Mouse (Mus musculus): ENCODE results near the gene Ddi2. TPM values are rescaled to one million over a fixed set of nuclear protein-coding genes. Genes with fewer than 3 reads are reported as not detected.
A peak's percentile ranks its signal among the peaks of the same experiment; 100 is the strongest.

Gene Ddi2
- polyA plus RNA-seq, 1 experiment from 2014 or later = 33.8 TPM

GRCm38 (mm10) chr4:141713598-141714142, 9.5 kb downstream of the Ddi2 start:
- DNase-seq (ENCODE audit: low spot score) = no peak
- no peaks in the 10 kb centered on the region for H3K9me3 ChIP-seq (replicated peaks)
- no peak overlapping the region for H3K27ac ChIP-seq
- H3K27me3 ChIP-seq (ENCODE audit: low read depth, poor library complexity, severe bottlenecking) = no peaks in the 10 kb centered on the region
- WGBS = 67% methylated on average over 5 of the region's 5 CpGs
- H3K4me3 ChIP-seq = no peak overlapping the region
- peaks cover 75% of the 10 kb centered on the region for H3K36me3 ChIP-seq
- peaks cover 28% of the 10 kb centered on the region for H3K4me1 ChIP-seq

GRCm38 (mm10) chr4:141711250-141711649, 12.0 kb downstream of the Ddi2 start:
- Histone ChIP-seq H3K9me3 (replicated peaks) (no peaks in the 10 kb centered on the region), H3K36me3 (peaks cover 78% of the 10 kb centered on the region), H3K4me3 (no peak overlapping the region), H3K27ac (no peak overlapping the region), H3K27me3 (ENCODE audit: low read depth, poor library complexity, severe bottlenecking) (no peaks in the 10 kb centered on the region), H3K4me1 (peaks cover 28% of the 10 kb centered on the region)
- no peak for DNase-seq (ENCODE audit: low spot score)
- WGBS = 93% methylated on average over 1 of the region's 1 CpGs

- DNase-seq (ENCODE audit: low spot score) = no peak
- H3K27me3 ChIP-seq (ENCODE audit: low read depth, poor library complexity, severe bottlenecking) = no peaks in the 10 kb centered on the region
- H3K36me3 ChIP-seq = peaks cover 100% of the 10 kb centered on the region
- WGBS = 96% methylated on average over 2 of the region's 2 CpGs
- no peak overlapping the region for H3K4me3 ChIP-seq
- no peak overlapping the region for H3K27ac ChIP-seq
- H3K9me3 ChIP-seq (replicated peaks) = no peaks in the 10 kb centered on the region
- H3K4me1 ChIP-seq = peaks cover 6% of the 10 kb centered on the region
Measured at GRCm38 (mm10) chr4:141708971-141709370, 14.2 kb downstream of the Ddi2 start.

GRCm38 (mm10) chr4:141708005-141708404, 15.2 kb downstream of the Ddi2 start:
- no peak for DNase-seq (ENCODE audit: low spot score)
- Histone ChIP-seq H3K4me3 (no peak overlapping the region), H3K36me3 (peaks cover 100% of the 10 kb centered on the region), H3K9me3 (replicated peaks) (no peaks in the 10 kb centered on the region), H3K27me3 (ENCODE audit: low read depth, poor library complexity, severe bottlenecking) (no peaks in the 10 kb centered on the region), H3K27ac (no peak overlapping the region), H3K4me1 (no peaks in the 10 kb centered on the region)
- 93% methylated on average over 7 of the region's 7 CpGs for WGBS

- no peak for DNase-seq (ENCODE audit: low spot score)
- no peaks in the 10 kb centered on the region for H3K27me3 ChIP-seq (ENCODE audit: low read depth, poor library complexity, severe bottlenecking)
- H3K9me3 ChIP-seq (replicated peaks) = no peaks in the 10 kb centered on the region
- H3K27ac ChIP-seq = no peak overlapping the region
- no peak overlapping the region for H3K4me3 ChIP-seq
- peaks cover 100% of the 10 kb centered on the region for H3K36me3 ChIP-seq
- no peaks in the 10 kb centered on the region for H3K4me1 ChIP-seq
- WGBS = 98% methylated on average over 4 of the region's 4 CpGs
Measured at GRCm38 (mm10) chr4:141705331-141705730, 17.9 kb downstream of the Ddi2 start.

GRCm38 (mm10) chr4:141704625-141705024, 18.6 kb downstream of the Ddi2 start:
- no peaks in the 10 kb centered on the region for H3K27me3 ChIP-seq (ENCODE audit: low read depth, poor library complexity, severe bottlenecking)
- no peaks in the 10 kb centered on the region for H3K9me3 ChIP-seq (replicated peaks)
- no peak overlapping the region for H3K4me3 ChIP-seq
- H3K36me3 ChIP-seq = peaks cover 100% of the 10 kb centered on the region
- no peaks in the 10 kb centered on the region for H3K4me1 ChIP-seq
- no peak overlapping the region for H3K27ac ChIP-seq
- no peak for DNase-seq (ENCODE audit: low spot score)
- WGBS = 94% methylated on average over 2 of the region's 2 CpGs

GRCm38 (mm10) chr4:141694719-141695118, 28.5 kb downstream of the Ddi2 start:
- DNase-seq (ENCODE audit: low spot score) = no peak
- Histone ChIP-seq H3K36me3 (peaks cover 100% of the 10 kb centered on the region), H3K4me1 (no peaks in the 10 kb centered on the region), H3K27me3 (ENCODE audit: low read depth, poor library complexity, severe bottlenecking) (no peaks in the 10 kb centered on the region), H3K9me3 (replicated peaks) (no peaks in the 10 kb centered on the region), H3K27ac (no peak overlapping the region), H3K4me3 (no peak overlapping the region)
- WGBS = 96% methylated on average over 8 of the region's 8 CpGs

GRCm38 (mm10) chr4:141688505-141688904, 34.7 kb downstream of the Ddi2 start:
- H3K27me3 ChIP-seq (ENCODE audit: low read depth, poor library complexity, severe bottlenecking) = no peaks in the 10 kb centered on the region
- H3K9me3 ChIP-seq (replicated peaks) = no peaks in the 10 kb centered on the region
- H3K27ac ChIP-seq = no peak overlapping the region
- H3K36me3 ChIP-seq = peaks cover 93% of the 10 kb centered on the region
- no peak overlapping the region for H3K4me3 ChIP-seq
- DNase-seq (ENCODE audit: low spot score) = no peak
- H3K4me1 ChIP-seq = no peaks in the 10 kb centered on the region
- 95% methylated on average over 8 of the region's 8 CpGs for WGBS

- H3K36me3 ChIP-seq = peaks cover 90% of the 10 kb centered on the region
Measured at GRCm38 (mm10) chr4:141686525-141686924, 36.7 kb downstream of the Ddi2 start.

GRCm38 (mm10) chr4:141686093-141686492, 37.1 kb downstream of the Ddi2 start:
- H3K9me3 ChIP-seq (replicated peaks) = no peaks in the 10 kb centered on the region
- H3K27ac ChIP-seq = no peak overlapping the region
- DNase-seq (ENCODE audit: low spot score) = no peak
- H3K27me3 ChIP-seq (ENCODE audit: low read depth, poor library complexity, severe bottlenecking) = no peaks in the 10 kb centered on the region
- peaks cover 86% of the 10 kb centered on the region for H3K36me3 ChIP-seq
- no peak overlapping the region for H3K4me3 ChIP-seq
- 92% methylated on average over 3 of the region's 3 CpGs for WGBS
- peaks cover 10% of the 10 kb centered on the region for H3K4me1 ChIP-seq

More at GRCm38 (mm10) chr4:141686525-141686924, 36.7 kb downstream of the Ddi2 start:
- H3K4me1 ChIP-seq = peaks cover 7% of the 10 kb centered on the region
- no peak for DNase-seq (ENCODE audit: low spot score)
- H3K27ac ChIP-seq = no peak overlapping the region
- no peaks in the 10 kb centered on the region for H3K27me3 ChIP-seq (ENCODE audit: low read depth, poor library complexity, severe bottlenecking)
- H3K9me3 ChIP-seq (replicated peaks) = no peaks in the 10 kb centered on the region
- H3K4me3 ChIP-seq = no peak overlapping the region
- 89% methylated on average over 8 of the region's 8 CpGs for WGBS

- Histone ChIP-seq H3K36me3 (peaks cover 80% of the 10 kb centered on the region), H3K4me1 (peaks cover 16% of the 10 kb centered on the region), H3K27me3 (ENCODE audit: low read depth, poor library complexity, severe bottlenecking) (no peaks in the 10 kb centered on the region), H3K4me3 (no peak within 1 kb of the TSS), H3K9me3 (replicated peaks) (no peaks in the 10 kb centered on the region), H3K27ac (no peak within 1 kb of the TSS)
- DNase-seq (ENCODE audit: low spot score) = no peak
- WGBS = 98% methylated on average over 6 of the region's 6 CpGs
Measured at GRCm38 (mm10) chr4:141685499-141685898, 37.7 kb downstream of the Ddi2 start, which contains the start of gene Rsc1a1. TSS of gene Rsc1a1 (minus strand) at chr4:141685599.

- DNase-seq (ENCODE audit: low spot score) = no peak
- H3K4me3 ChIP-seq = no peak overlapping the region
- H3K27me3 ChIP-seq (ENCODE audit: low read depth, poor library complexity, severe bottlenecking) = no peaks in the 10 kb centered on the region
- peaks cover 33% of the 10 kb centered on the region for H3K4me1 ChIP-seq
- WGBS = 83% methylated on average over 12 of the region's 12 CpGs
- H3K9me3 ChIP-seq (replicated peaks) = no peaks in the 10 kb centered on the region
- no peak overlapping the region for H3K27ac ChIP-seq
- H3K36me3 ChIP-seq = peaks cover 56% of the 10 kb centered on the region
Measured at GRCm38 (mm10) chr4:141682706-141683230, 40.5 kb downstream of the Ddi2 start.

GRCm38 (mm10) chr4:141681767-141682166, 41.5 kb downstream of the Ddi2 start:
- H3K9me3 ChIP-seq (replicated peaks) = no peaks in the 10 kb centered on the region
- H3K4me1 ChIP-seq = peaks cover 33% of the 10 kb centered on the region
- no peak overlapping the region for H3K27ac ChIP-seq
- peaks cover 49% of the 10 kb centered on the region for H3K36me3 ChIP-seq
- H3K4me3 ChIP-seq = no peak overlapping the region
- H3K27me3 ChIP-seq (ENCODE audit: low read depth, poor library complexity, severe bottlenecking) = no peaks in the 10 kb centered on the region
- 71% methylated on average over 7 of the region's 7 CpGs for WGBS
- no peak for DNase-seq (ENCODE audit: low spot score)

GRCm38 (mm10) chr4:141680892-141681291, 42.3 kb downstream of the Ddi2 start:
- Histone ChIP-seq H3K4me1 (peaks cover 33% of the 10 kb centered on the region), H3K36me3 (peaks cover 41% of the 10 kb centered on the region), H3K27ac (no peak overlapping the region), H3K4me3 (no peak overlapping the region), H3K9me3 (replicated peaks) (no peaks in the 10 kb centered on the region), H3K27me3 (ENCODE audit: low read depth, poor library complexity, severe bottlenecking) (no peaks in the 10 kb centered on the region)
- WGBS = 53% methylated on average over 12 of the region's 12 CpGs
- peak; percentile 36 for DNase-seq (ENCODE audit: low spot score)

Data from limb, embryonic 10.5 days (tissue).